Mouse (Mus musculus) adrenal gland, postnatal 14 days (tissue): ENCODE data around the gene Chst8. TPM values are rescaled to one million over a fixed set of nuclear protein-coding genes. Genes with fewer than 3 reads are reported as not detected.

Experiments used
- DNase-seq: peaks from one replicate; pipeline ENCODE4 v3.0.0; 2021; ENCODE audit warnings: mixed read lengths
- total RNA-seq: library from RNA; stranded (reverse); gene quantifications from 2 replicates; pipeline ENCODE4 v1.2.3, GENCODE M21; 2021

Chst8 gene
- total RNA-seq, 1 experiment from 2014 or later: 7.0 TPM

- no peak for DNase-seq
Measured at GRCm38 (mm10) chr7:34799950-34800511, 12.5 kb downstream of the Chst8 start.

GRCm38 (mm10) chr7:34799404-34799771 is 13.1 kb downstream of the Chst8 start:
- DNase-seq: no peak

GRCm38 (mm10) chr7:34798441-34799403 is 13.8 kb downstream of the Chst8 start:
- DNase-seq: peak; percentile 74

GRCm38 (mm10) chr7:34798039-34798438 is 14.5 kb downstream of the Chst8 start:
- no peak for DNase-seq

GRCm38 (mm10) chr7:34790459-34790858 is 22.1 kb downstream of the Chst8 start:
- peak; percentile 20 for DNase-seq

GRCm38 (mm10) chr7:34787171-34787570 is 25.3 kb downstream of the Chst8 start:
- DNase-seq: no peak

- no peak for DNase-seq
Measured at GRCm38 (mm10) chr7:34785052-34785451, 27.5 kb downstream of the Chst8 start.

- no peak for DNase-seq
Measured at GRCm38 (mm10) chr7:34784469-34784868, 28.0 kb downstream of the Chst8 start.

- DNase-seq: no peak
Measured at GRCm38 (mm10) chr7:34781988-34782387, 30.5 kb downstream of the Chst8 start.

GRCm38 (mm10) chr7:34781217-34781616 is 31.3 kb downstream of the Chst8 start:
- no peak for DNase-seq

- no peak for DNase-seq
Measured at GRCm38 (mm10) chr7:34778426-34778825, 34.1 kb downstream of the Chst8 start.

- DNase-seq: no peak
Measured at GRCm38 (mm10) chr7:34775659-34776058, 36.9 kb downstream of the Chst8 start.

GRCm38 (mm10) chr7:34774947-34775346 is 37.6 kb downstream of the Chst8 start:
- DNase-seq: no peak

GRCm38 (mm10) chr7:34774020-34774419 is 38.5 kb downstream of the Chst8 start:
- DNase-seq: no peak

GRCm38 (mm10) chr7:34773309-34773708 is 39.2 kb downstream of the Chst8 start:
- no peak for DNase-seq

GRCm38 (mm10) chr7:34769531-34769930 is 43.0 kb downstream of the Chst8 start:
- DNase-seq: peak; percentile 73

GRCm38 (mm10) chr7:34764250-34765148 is 48.0 kb downstream of the Chst8 start:
- DNase-seq: no peak

GRCm38 (mm10) chr7:34759378-34759822 is 53.1 kb downstream of the Chst8 start:
- peak; percentile 75 for DNase-seq

GRCm38 (mm10) chr7:34758721-34759120 is 53.8 kb downstream of the Chst8 start:
- peak; percentile 67 for DNase-seq

- no peak for DNase-seq
Measured at GRCm38 (mm10) chr7:34757513-34757912, 55.0 kb downstream of the Chst8 start.

- DNase-seq: peak; percentile 24
Measured at GRCm38 (mm10) chr7:34753140-34753886, 59.2 kb downstream of the Chst8 start.
